Mouse (Mus musculus) lung, postnatal 25 days (tissue): ENCODE measurements around the gene Med8.

ENCODE experiments used
- DNase-seq: peaks from one replicate; pipeline ENCODE4 v3.0.0; 2022; ENCODE audit warnings: low spot score

Med8 gene

DNA sequence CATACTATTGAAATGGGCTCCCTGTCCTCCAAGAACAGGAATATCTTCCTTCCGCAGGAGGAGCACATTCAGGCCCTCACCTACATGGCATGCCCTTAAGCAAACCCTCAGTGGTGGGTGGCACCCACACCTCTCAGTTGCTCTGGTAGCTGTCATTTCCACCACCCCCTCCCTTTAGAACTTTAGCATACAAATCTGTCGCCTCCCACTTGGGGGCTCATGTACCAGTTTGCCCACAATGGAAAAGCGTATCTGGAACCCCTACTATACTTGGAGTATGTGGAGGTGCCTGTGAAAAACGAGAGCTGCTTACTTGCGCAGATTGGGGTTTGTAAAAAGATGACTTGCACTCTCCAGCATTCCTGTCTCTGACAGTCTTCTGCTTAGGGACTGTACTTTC lies 7.2 kb downstream of the Med8 start:
- no peak for DNase-seq

DNA sequence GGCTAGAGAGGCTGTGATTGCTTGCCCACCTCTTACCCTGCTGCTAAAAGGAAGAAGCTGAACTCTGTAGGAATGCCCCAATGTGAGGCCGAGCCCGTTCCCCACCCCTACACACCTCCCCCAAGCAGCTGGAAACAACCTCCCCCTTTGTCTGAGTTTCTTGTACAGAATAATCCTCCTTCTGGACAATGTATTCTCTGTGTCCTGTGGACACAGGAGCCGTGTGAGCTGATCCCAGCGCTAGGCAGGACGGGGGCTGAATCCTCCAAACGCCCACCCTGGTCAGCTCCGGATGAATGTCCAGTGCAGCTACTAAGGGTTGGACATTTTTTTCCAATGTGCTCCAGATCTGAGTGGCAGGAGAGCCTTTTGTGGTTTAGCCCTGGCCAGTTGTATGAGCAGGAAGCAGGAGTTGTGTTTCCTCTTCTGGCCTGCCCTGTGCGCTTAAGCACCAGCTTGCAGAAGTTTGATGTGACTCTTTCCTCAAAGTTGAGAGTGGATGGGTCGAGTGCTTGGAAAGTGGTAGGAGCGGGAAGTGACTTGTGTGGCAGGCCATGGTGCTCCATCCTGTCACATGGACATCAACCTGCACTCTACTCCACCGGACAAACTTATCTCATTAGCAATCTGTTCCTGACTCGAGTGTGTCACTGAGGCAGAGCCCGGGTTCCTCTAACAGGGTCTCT lies 8.1 kb downstream of the Med8 start:
- DNase-seq: peak; percentile 52

GRCm38 (mm10) chr4:118421384-118421783 lies 12.2 kb downstream of the Med8 start:
- peak; percentile 42 for DNase-seq

DNA sequence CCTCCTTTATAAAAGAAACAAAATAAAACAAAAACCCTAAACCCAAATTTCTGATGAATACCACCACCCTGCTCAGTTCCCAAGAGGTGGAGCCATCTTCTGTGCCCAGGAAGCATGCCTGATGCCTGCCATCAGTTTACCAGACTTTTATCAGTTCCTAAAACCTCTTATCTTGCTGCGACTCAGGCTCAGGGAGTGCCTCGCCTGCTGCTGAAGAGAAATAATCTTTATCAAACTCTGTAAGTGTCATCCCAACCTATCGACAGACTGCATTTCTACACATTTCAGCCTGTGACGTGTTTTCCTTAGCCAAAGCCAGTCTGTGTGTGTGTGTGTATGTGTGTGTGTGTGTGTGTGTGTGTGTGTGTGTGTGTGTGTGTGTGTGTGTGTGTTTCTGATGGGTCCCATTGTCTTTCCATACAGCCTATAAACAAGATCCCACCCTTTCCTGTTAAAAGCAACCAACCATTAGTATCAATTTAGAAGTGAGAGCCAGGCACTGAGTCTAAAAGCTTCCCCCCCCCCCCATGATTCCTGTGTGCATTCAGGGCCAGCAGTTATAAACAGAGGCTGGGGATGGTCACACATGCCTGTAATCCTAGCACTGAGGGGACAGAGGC lies 15.5 kb downstream of the Med8 start:
- peak; percentile 41 for DNase-seq

DNA sequence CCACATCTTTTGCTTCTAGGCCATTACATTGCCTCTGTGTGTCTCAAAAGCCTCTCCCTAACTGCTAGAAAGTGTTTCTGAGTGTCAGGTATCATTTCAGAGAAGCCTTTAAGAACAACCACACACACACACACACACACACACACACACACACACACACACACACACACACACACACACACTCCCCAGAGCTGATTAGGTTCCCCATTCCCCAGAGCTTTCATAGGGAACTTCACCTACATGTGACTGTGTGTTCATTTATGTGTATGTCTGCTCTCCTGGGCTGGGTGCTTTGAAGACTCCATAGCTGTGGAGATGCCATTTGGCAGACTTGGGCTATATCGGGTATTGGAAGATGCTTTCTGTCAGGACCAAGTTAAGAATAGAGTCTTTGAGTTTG lies 16.2 kb downstream of the Med8 start:
- DNase-seq: no peak

- DNase-seq: no peak
Measured at GRCm38 (mm10) chr4:118427415-118427767, 18.3 kb downstream of the Med8 start.

DNA sequence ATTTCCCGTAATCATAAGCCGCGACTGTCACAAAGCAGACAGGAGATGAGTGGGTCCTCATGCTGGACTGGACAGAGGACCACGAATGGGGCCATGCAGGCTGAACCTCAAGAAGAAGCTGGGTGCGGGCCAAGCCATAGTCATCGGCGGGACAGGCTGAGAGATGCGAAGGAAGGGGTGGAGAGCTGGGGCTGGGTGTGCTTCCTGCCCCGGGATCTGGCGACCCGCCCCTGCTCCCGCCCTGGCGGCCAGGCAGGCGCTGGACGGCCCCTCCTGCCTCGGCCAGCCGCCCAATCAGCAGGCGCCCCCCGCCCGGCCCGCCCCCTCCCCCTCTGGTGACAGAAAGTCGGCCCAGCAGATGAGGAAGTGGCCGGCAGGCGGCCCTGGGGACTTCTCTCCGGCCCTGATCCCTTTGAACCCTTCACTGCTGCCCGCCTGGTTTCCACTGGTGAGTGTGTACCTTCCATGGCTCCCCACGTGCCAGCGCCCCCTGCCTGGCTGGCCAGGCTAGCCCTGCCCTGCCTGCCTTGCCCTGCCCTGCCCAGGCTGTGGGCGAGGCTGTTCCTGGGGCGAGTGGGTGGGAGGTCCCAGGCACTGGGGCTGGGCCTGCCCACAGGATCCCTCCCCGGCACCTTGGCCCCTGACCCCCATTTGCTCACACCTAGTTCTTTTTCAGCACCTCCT lies 18.8 kb downstream of the Med8 start, which contains the start of gene Elovl1:
Elovl1 (plus strand) TSS at position 326 of the 684 bp plus-strand sequence.
- peak; percentile 95 for DNase-seq

DNA sequence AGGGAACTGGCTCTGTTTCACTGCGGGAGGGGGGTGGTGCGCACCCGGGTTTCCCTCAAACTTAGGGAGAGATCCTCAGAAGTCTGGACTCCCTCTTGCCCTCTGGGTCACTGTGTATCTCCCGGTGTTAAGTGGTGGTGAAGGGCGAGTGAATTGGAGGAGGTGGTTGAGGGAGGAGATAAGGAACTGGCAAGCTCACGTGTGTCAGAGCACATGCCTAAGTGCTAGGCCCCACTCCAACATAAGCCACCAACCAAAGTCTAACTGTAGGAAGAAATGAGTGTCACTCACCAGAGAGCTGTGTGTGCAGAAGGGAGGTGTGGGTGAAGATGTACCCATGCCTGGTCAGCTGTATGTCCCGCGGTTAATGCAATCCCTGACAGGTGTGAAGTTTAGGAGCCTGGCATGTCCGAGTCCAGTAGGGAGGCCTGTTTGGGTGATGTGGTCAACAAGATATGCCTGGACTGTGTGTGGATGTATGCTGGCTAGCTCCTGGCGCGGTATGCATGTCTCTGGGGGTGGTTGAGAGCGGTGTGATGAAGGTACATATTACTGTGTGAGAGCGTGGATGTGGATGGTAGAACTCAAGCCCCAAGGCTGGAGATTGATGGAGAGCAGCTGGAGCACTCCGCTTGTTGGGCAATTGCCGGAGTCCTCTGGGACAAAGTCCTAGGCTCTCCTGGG lies 19.5 kb downstream of the Med8 start:
- peak; percentile 69 for DNase-seq

DNA sequence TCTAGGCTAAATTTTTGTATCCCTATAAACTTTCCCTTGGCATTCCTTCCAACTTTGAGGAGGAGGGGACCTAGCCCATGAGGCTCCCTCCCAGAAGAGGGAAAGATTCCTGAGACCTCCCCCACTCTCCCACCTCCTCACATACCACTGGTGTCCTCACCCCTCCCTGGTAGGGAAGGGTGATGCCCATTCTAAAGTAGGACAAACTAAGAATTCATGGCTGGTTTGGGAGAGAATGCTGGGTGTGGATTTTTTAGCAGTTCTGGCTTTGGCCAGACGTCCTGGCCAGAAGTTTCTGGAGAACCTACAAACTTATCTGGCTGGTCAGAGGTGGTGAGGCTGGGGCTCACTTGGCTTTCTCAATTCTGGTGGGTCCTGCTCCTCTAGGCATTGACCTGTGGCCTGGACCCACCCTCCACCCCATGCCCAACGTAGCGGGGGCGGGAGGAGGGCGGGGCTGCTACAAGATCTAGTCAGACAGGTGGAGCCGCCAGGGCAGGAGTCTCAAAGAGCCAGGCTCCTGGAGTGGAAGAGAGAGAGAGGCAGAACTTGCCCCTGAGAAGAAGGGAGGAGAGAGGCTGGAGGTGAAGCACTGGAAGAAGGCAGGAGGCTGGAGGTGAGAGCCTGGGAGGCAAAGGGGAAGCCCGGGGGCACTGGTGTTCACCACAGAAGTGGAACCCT lies 20.2 kb downstream of the Med8 start:
- DNase-seq: peak; percentile 62

- DNase-seq: no peak
Measured at GRCm38 (mm10) chr4:118432332-118432731, 23.2 kb downstream of the Med8 start.

DNA sequence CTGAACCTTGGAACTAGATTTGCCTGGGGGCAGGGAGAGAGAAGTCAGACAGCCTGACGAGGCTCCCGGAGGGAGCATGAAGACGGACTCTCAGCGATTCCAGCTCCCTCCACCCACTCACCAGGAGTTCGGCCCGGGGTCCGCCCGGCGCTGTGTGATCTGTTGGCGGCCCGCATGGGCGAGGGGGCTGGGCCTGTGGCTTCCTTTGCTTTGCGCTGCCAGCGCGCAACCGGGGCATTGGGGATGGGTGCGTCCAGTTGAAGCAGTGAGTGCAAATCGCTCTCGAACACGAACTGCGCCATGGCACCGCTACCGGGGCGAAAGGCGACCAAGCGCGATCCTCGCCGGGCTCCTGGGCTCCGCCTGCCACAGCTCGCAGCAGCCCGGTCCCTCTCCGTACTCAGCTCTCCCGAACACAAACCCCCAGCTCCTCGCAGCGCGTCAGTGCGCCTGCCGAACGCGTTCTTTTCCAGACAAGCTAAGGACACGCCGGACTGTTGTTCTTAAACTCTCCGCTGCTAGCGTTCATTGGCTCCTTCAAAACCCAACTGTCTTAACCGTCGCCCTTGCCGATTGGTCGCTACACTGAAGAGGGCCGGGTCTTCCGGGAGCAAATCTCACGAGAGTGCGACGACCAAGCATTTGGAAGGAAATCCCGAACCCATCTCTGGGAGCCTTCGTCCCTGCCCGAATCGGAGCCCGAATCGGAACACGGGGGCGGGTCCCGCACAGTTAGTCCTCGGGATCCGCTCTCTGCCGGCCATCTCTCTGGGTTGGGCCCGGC lies 27.9 kb downstream of the Med8 start, which contains the start of gene Cdc20:
Cdc20 (minus strand) TSS at position 533 of the 784 bp plus-strand sequence.
- peak; percentile 94 for DNase-seq

DNA sequence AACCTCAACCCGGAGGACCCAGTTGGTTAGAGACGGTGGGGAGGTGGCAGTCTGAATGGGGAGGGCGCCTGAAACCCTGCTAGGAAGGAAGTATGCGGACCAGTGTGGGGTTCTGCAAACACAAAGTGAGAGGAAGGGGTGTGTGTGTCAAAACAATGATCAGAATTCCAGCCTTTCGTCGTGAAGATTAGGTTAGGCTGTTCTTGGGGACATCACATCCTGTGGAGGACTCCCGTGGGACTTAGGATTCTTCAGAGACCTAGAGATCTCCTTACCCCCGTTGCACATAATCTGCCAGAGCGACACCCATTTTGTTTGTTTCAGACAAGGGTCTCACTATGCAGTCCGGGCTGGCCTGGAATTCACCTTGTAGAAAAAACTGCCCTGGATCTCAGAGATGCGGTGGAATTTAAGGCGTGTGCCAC lies 28.7 kb downstream of the Med8 start:
- DNase-seq: no peak

DNA sequence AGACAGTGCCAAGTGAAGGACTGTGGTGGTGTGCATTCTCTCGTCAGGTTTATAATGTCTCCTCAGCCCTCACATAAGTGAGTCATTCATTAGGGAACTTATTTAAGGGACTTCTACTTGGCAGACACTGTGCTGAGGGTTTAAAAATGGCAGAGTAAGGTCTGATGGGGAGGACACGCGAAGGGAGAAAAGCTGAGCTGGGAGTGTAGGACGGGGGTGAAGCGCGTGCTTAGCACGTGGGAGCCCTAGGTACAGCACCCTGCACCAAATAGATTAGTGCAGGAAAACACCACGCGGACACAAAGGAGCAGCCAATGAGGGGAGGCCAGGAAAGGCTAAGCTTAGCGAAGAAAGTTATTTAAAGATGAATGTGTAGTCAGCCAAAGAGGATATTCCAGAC lies 36.0 kb downstream of the Med8 start:
- no peak for DNase-seq

- peak; percentile 75 for DNase-seq
Measured at GRCm38 (mm10) chr4:118445781-118446414, 36.8 kb downstream of the Med8 start.

- peak; percentile 17 for DNase-seq
Measured at GRCm38 (mm10) chr4:118446415-118447153, 37.4 kb downstream of the Med8 start.

DNA sequence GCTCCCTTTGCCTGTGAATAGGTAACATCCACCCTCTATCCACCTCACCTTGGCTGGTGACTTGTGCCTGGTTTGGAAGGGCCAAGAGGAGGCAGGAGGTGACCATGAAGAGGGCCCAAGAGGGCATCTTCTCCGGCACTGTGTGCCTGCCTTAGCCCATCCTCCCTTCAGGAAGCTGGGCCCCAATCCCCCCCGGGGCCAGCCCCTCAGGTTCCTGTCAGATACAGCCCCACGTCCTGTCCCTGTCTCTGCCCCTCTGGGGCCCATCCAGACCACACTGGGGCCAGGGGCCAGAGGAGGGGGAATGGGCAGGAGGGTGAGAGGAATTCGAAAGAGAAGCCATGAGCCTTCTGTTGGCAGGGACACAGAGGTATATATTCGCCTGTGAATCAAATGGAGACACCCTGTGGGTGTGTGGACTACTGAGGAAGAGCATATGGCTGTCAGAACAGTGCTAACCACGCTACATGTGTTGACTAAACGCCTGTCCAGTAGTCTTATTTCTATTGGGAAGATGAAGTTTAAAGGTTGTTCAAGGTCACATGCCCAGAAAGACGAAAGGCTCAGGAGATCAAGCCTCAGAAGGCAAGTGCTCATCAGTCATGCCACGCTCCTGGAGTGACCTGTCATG lies 48.3 kb downstream of the Med8 start, which contains the start of gene Mpl:
Mpl (minus strand) TSS at position 169 of the 631 bp plus-strand sequence.
- DNase-seq: no peak

DNA sequence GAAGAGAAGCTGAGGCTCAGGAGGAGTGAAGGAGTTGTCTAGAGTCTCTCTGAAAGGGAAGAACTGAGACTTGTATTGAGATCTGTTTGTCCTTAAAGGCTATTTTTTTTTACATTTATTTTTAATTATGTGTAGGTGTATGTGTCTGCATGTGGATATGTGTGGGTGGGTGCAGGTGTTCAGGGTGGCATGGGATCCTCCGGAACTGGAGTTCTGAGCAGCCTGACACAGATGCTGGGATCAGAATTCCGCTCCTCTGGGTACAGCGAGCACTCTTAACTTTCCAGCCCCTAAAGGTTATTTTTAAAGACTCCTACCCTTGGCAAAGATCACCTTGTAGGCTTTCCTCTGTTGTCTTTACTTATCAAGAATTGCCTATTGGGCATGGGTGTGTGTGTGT lies 55.8 kb downstream of the Med8 start:
- no peak for DNase-seq
